Mouse (Mus musculus): ENCODE data around the gene Gm7030. TPM values are rescaled to one million over a fixed set of nuclear protein-coding genes. Genes with fewer than 3 reads are reported as not detected.
"Not testable (repeated sequence)": the region's sequence is repeated elsewhere in the genome, so short reads cannot be mapped to it uniquely, and the experiment has no call there.

Gene Gm7030
- total RNA-seq, 2 experiments from 2014 or later, result not detected

DNA sequence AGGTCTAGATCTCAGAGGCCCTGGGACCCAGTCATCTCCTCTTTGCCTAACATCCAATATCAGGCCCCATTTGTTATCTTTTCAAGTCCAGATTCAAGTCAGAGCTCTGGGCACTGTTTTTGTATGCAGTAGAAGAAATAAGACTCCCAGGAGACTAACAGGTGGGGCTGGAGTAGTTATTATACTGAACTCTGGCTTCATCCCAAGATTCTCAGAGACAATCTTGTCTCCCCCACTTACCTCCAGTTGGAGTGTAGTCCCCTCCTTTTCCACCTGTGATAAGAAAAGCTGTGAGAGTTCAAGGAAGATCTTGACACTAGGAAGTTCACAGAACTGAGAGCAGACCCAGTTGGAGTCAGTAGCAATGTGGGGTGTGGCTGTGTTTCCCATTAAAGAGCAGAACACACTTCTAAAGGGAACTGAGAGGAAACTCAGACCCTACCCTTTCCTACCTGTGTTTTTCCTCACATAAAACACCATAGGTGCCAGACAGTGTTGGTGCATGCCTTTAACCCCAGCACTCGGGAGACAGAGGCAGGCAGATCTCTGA is 7.1 kb upstream of the Gm7030 start:
- DNase-seq (ENCODE audit: low spot score in 2 of 2), result not testable (repeated sequence)

- not testable (repeated sequence) for DNase-seq (ENCODE audit: low spot score in 2 of 2)
Observed at GRCm38 (mm10) chr17:36135421-36136231, 6.4 kb upstream of the Gm7030 start.

- DNase-seq (ENCODE audit: low spot score in 2 of 2), result no peak
Observed at GRCm38 (mm10) chr17:36131516-36132265, 2.5 kb upstream of the Gm7030 start.

DNA sequence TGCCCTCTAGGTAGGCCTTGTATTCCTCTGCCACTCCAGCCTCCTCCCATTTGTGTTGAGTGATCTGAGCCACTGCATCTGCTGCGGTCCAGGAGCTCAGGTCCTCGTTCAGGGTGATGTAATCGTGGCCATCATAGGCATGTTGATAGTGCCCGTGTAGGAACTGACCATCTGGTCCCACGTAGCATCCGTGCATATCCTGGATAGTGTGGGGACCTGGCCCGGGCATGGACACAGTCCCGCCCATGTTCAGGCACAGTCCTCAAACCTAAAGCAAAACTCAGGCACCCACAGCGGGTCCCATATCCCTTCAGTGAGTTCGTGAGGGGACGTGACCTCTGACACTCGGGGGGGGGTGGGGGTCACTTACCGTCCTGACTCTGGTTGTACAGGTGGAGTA is 700 bp downstream of the Gm7030 start:
- DNase-seq (ENCODE audit: low spot score in 2 of 2), result not testable (repeated sequence)

DNA sequence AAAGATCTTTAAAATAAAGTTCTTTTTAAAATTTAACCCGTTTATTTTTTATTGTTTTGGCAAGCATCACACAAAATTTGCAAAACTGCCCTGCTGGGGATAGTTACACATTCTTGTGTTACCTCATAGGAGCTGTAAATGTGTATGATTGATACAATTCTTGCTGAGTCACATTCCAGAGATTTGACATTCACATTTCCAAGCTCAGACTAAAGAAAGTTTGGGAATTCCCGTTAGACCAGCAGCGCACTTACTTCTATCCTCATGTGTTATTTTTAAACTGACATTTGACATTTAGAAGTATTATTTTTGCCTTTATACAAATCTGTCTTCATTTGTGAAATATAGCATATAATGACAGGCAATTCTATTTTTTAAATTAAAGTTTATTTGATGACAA is 5.1 kb downstream of the Gm7030 start:
- not testable (repeated sequence) for DNase-seq (ENCODE audit: low spot score in 2 of 2)

DNA sequence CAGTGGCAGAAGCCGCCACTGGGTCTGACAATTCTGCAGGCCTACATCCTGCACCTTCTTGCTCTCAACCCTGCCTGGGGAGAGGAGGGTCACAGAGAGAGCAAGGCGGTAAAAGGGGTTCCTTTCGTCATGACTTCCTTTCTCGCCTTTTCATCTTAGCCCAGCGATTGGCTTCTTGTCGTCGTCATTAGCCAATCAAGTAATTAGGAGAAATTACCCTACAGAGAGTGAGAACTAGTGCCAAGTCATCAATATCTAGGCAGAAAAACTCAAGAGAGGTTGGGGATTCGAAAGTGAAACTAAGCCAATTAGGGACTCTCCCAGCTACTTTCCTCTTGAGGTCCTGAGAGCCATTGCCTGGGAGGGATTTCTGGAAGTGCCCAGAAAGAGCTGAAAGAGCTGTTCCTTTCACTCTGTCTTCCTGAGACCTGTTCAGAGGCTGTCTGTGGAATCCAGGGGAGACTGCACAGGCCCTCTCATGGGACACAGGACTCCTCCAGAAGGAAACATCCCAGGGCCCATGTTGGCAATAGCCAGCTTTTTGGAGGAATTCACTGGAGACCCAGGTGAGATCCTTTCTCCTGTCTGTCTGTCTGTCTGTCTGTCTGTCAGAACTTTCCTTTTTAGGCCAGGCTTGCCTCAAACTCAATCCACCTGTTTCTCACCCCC is 7.7 kb downstream of the Gm7030 start, which contains the start of gene Gm19684:
Gm19684 (plus strand) TSS at position 327 of the 669 bp plus-strand sequence.
- not testable (repeated sequence) for DNase-seq (ENCODE audit: low spot score in 2 of 2)

DNA sequence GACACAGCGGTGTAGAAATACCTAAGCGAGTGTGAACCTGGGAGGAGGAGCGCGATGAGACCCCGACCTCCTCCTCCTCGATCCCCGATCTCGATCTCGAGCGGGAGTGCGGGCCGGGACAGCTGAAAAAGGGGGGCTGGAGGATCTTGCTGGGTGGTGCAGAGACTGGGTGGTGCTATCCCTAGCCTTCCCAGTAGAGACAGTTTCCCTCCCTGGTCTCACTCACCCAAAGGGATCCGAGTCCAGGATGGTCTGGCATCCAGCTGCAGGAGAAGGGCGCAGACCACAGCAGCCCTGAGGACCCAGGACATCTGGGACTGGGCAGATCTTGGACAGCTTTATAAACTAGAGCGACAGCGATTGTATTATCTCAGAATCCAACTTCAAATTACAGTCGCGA is 8.4 kb downstream of the Gm7030 start:
- not testable (repeated sequence) for DNase-seq (ENCODE audit: low spot score in 2 of 2)

DNA sequence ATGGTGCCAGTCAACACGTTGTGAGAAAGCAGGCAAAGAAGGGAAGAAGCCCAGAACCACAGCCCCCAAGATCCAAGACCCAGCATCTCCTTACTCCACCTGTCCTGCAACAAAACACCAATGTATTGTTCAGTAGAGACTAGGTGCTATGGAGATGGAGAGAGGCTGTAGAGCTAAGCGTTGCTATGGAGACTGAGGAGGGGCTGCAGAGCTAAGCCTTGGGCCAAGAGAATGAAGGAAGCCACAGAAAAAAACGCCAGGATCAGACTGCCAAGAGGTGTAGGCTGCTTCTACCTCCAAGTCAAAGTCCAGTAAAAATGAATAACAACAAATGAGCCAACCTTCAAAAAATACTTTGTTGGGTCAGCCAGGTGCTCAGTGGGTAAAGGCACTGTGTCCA is 12.7 kb downstream of the Gm7030 start:
- not testable (repeated sequence) for DNase-seq (ENCODE audit: low spot score in 2 of 2)

GRCm38 (mm10) chr17:36113979-36114593 is 15.1 kb downstream of the Gm7030 start:
- DNase-seq (ENCODE audit: low spot score in 2 of 2), result not testable (repeated sequence)

DNA sequence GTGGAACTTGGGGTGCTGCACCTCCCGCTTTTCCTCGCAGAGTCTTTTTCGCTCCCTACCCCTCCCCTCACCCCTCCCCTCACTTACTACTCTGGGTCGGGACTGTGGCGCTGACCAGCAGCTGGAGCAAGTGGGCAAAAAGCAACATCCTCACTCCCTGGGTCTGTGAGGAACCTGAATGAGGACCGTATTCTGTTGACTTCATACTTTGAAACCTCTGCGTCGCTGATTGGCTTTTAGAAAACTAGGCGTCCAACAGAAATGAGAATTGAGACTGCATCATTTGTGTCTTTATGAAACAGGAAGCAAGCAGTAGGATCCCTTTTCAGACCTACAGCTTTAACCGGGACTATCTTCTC is 17.7 kb downstream of the Gm7030 start:
- not testable (repeated sequence) for DNase-seq (ENCODE audit: low spot score in 2 of 2)

- not testable (repeated sequence) for DNase-seq (ENCODE audit: low spot score in 2 of 2)
Observed at GRCm38 (mm10) chr17:36110641-36111509, 18.4 kb downstream of the Gm7030 start.

- DNase-seq (ENCODE audit: low spot score in 2 of 2), result not testable (repeated sequence)
Observed at GRCm38 (mm10) chr17:36110129-36110528, 19.1 kb downstream of the Gm7030 start.

DNA sequence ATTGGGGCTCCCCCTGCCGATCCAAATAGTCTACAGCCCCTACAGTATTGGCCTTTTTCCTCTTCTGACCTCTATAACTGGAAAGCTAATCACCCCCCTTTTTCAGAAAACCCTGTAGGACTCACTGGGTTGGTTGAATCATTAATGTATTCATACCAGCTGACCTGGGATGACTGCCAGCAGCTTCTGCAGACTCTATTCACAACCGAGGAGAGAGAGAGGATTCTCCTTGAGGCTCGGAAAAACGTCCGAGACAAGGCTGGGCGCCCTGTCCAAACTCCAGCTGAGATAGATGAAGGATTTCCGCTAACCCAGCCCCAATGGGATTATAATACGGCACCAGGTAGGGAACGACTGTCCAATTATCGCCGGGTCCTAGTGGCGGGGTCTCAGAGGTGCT is 27.1 kb downstream of the Gm7030 start:
- DNase-seq (ENCODE audit: low spot score in 2 of 2), result not testable (repeated sequence)

- DNase-seq (ENCODE audit: low spot score in 2 of 2), result not testable (repeated sequence)
Observed at GRCm38 (mm10) chr17:36099603-36100002, 29.6 kb downstream of the Gm7030 start.

GRCm38 (mm10) chr17:36093936-36094335 is 35.3 kb downstream of the Gm7030 start:
- no peak for DNase-seq (ENCODE audit: low spot score in 2 of 2)

- DNase-seq (ENCODE audit: low spot score in 2 of 2), result not testable (repeated sequence)
Observed at GRCm38 (mm10) chr17:36092520-36092919, 36.7 kb downstream of the Gm7030 start.

GRCm38 (mm10) chr17:36091933-36092332 is 37.3 kb downstream of the Gm7030 start:
- not testable (repeated sequence) for DNase-seq (ENCODE audit: low spot score in 2 of 2)

- not testable (repeated sequence) for DNase-seq (ENCODE audit: low spot score in 2 of 2)
Observed at GRCm38 (mm10) chr17:36085976-36086375, 43.2 kb downstream of the Gm7030 start.

GRCm38 (mm10) chr17:36083870-36084451 is 45.3 kb downstream of the Gm7030 start:
- no peak for DNase-seq (ENCODE audit: low spot score in 2 of 2)
